Mouse (Mus musculus) megakaryocyte, embryonic 14.5 days (primary cell): ENCODE results near the gene Creg2. TPM values are rescaled to one million over a fixed set of nuclear protein-coding genes. Genes with fewer than 3 reads are reported as not detected.
A peak's percentile ranks its signal among the peaks of the same experiment; 100 is the strongest.

Experiments
- H3K27me3 ChIP-seq: replicated peaks from 2 replicates; pipeline ENCODE3; 2012; ENCODE audit warnings: inconsistent platforms
- H3K36me3 ChIP-seq: replicated peaks from 2 replicates; pipeline ENCODE3; 2012; ENCODE audit warnings: low read length, inconsistent platforms, mixed read lengths
- H3K4me1 ChIP-seq: 2 replicates; pipeline ENCODE4 v1.6.1; 2012; ENCODE audit warnings: inconsistent platforms
- H3K4me3 ChIP-seq: replicated peaks from 2 replicates; pipeline ENCODE3; 2012; ENCODE audit warnings: moderate library complexity, mild to moderate bottlenecking, inconsistent platforms
- H3K9me3 ChIP-seq: 2 replicates; pipeline ENCODE4 v1.6.1; 2012; ENCODE audit warnings: inconsistent platforms
- FLI1 ChIP-seq: IDR thresholded peaks from 2 replicates; pipeline ENCODE4 v1.6.1; 2012; ENCODE audit warnings: low read length, inconsistent platforms, mixed read lengths
- GATA1 ChIP-seq: IDR thresholded peaks from 3 replicates; pipeline ENCODE4 v1.6.1; 2012; ENCODE audit warnings: mixed read lengths, low read length, inconsistent platforms, borderline replicate concordance
- polyA plus RNA-seq: library from polyadenylated mRNA; stranded (reverse); fragments of >175 nt; gene quantifications from 2 replicates; pipeline ENCODE4 v1.2.3, GENCODE M21; 2012; ENCODE audit warnings: low replicate concordance; ENCODE audit not compliant: insufficient read depth

Gene Creg2
- polyA plus RNA-seq, 1 experiment = 0.13 TPM

- no peak overlapping the region for H3K4me3 ChIP-seq
- H3K36me3 ChIP-seq = no peaks in the 10 kb centered on the region
- peaks cover 48% of the 10 kb centered on the region for H3K27me3 ChIP-seq
- peaks cover 8% of the 10 kb centered on the region for H3K4me1 ChIP-seq
- TF ChIP-seq GATA1 (no peak), FLI1 (no peak)
- no peaks in the 10 kb centered on the region for H3K9me3 ChIP-seq
Measured at GRCm38 (mm10) chr1:39681638-39682037, 30.4 kb upstream of the Creg2 start.

DNA sequence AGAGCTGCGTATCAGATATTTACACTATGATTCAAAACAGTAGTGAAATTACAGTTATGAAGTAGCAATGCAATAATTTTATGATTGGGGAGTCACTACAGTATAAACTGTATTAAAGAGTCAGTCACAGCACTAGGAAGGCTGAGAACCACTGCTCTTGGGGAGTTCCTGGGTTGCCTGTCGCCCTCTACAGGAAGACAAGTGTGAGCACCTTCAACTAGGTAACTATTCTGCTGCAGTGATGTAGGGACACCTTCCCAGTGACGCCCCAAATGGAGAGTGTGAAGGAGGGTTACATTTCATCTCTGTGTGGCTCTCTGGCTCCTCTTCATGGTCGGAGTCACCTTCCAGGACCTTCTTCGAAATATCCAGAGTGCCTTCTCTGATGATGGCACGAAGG, 29.3 kb upstream of the Creg2 start:
- no peaks in the 10 kb centered on the region for H3K9me3 ChIP-seq
- no peak for TF ChIP-seq FLI1
- no peak for TF ChIP-seq GATA1
- peaks cover 47% of the 10 kb centered on the region for H3K27me3 ChIP-seq
- H3K4me3 ChIP-seq = no peak overlapping the region
- peaks cover 2% of the 10 kb centered on the region; the same call in 1 of the 2 replicates for H3K4me1 ChIP-seq
- no peaks in the 10 kb centered on the region for H3K36me3 ChIP-seq

GRCm38 (mm10) chr1:39678883-39679282, 27.6 kb upstream of the Creg2 start:
- no peaks in the 10 kb centered on the region for H3K4me1 ChIP-seq
- H3K9me3 ChIP-seq = peaks cover 9% of the 10 kb centered on the region
- H3K27me3 ChIP-seq = peaks cover 48% of the 10 kb centered on the region
- H3K36me3 ChIP-seq = no peaks in the 10 kb centered on the region
- TF ChIP-seq GATA1 (no peak), FLI1 (no peak)
- H3K4me3 ChIP-seq = no peak overlapping the region

- H3K27me3 ChIP-seq = peaks cover 25% of the 10 kb centered on the region
- TF ChIP-seq FLI1 (no peak), GATA1 (no peak)
- H3K4me1 ChIP-seq = no peaks in the 10 kb centered on the region
- no peak overlapping the region for H3K4me3 ChIP-seq
- H3K36me3 ChIP-seq = peaks cover under 1% of the 10 kb centered on the region
- H3K9me3 ChIP-seq = peaks cover 17% of the 10 kb centered on the region
Measured at GRCm38 (mm10) chr1:39676221-39676876, 25.1 kb upstream of the Creg2 start.

DNA sequence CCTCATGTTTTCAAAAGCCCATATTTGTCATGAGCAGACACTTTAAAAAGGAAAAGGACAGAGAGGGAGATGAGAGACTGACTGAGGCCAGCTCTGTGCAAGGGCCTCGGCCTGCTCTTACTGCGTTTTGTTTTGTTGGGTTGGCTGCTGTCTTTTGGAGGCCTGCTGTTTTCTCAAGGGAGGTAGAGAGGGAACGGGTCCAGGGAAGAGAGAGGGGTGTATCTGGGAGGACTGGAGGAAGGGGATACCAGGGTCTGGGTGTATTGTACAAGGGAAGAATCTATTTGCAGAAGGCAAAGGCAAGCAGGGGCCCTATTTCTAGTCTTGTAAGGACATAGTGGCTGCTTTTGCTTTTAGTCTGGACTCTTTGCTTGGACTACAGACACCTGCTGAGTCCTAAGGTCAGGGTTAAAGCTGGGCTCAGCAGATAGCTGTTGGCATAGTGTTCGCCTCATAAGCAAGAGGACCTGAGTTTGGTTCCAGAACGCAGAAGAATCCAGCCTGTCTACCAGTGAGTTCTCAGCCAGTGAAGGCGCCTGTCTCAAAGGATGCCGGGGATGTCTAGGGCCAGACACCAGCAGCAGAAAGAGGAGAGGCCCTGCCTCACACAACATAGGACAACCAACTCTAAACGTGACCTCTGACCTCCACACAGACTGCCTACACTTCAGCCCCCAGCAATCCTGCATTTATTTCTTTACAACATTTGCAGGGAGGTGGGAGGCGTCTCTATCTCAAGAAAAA, 21.3 kb upstream of the Creg2 start:
- peaks cover 6% of the 10 kb centered on the region for H3K36me3 ChIP-seq
- TF ChIP-seq FLI1 = no peak
- no peak for TF ChIP-seq GATA1
- H3K4me3 ChIP-seq = no peak overlapping the region
- no peaks in the 10 kb centered on the region for H3K4me1 ChIP-seq
- H3K9me3 ChIP-seq = peaks cover 24% of the 10 kb centered on the region
- peaks cover 26% of the 10 kb centered on the region for H3K27me3 ChIP-seq

DNA sequence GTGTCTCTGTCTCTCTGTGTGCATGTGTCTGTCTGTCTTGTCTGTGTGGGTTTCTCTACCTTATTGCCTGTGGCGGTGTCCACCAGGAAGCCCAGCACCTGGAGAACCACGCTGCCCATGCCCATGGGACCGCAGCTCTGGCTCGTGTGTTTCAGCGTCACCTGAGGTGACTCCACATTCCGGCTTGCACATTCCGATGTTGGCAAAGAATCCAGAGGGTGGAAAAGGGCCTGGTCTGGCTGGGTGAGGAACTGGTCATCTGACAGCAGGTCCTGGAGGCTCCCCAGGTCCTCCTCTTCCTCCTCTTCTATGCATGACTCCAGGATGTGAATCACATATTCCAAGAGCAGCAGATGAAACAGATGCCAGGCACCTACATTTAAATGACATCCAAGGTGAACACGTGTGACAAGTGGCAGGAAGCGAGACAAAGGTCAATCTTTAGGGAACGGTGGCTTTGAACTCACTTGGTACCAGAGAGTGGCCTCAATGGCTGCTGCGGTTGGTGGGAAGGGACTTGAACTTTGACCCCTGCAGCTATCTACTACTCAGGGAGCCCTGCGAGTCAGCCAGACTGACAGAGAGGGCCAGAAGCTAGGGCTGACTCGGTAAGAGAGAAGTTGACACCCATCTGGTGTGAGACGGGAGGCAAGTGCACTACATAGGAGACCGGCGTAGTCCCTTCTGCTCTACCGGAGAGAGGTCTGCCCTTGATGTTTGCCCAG, 19.1 kb upstream of the Creg2 start:
- H3K27me3 ChIP-seq = peaks cover 31% of the 10 kb centered on the region
- H3K36me3 ChIP-seq = peaks cover 6% of the 10 kb centered on the region
- peaks cover 24% of the 10 kb centered on the region for H3K9me3 ChIP-seq
- no peaks in the 10 kb centered on the region for H3K4me1 ChIP-seq
- no peak for TF ChIP-seq GATA1
- TF ChIP-seq FLI1 = no peak
- peak overlapping the region; percentile 71 for H3K4me3 ChIP-seq

DNA sequence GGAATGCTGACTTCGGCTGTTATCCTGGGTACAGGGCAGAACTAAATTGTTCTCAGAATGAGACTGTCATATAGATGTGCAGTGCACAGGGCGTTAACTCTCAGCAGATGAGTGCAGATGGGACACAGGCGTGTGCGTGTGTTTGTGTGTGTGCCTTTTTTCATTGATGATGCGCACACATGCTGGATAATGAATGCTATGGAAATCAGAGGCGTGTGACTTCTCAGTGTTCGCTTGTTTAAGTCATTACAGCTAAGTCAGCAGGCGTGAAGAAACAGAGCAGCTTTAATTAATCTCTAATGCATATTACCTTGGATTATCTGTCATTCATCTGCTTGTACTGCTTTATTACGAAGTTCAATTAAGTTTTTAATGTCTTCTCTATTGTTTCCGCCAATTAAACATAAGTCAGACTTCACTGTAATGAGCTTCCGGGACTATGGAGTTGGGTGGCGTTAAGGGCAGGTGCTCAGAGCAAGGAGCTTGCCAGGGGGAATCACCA, 15.5 kb upstream of the Creg2 start:
- H3K9me3 ChIP-seq = peaks cover 10% of the 10 kb centered on the region
- TF ChIP-seq FLI1 (no peak), GATA1 (no peak)

DNA sequence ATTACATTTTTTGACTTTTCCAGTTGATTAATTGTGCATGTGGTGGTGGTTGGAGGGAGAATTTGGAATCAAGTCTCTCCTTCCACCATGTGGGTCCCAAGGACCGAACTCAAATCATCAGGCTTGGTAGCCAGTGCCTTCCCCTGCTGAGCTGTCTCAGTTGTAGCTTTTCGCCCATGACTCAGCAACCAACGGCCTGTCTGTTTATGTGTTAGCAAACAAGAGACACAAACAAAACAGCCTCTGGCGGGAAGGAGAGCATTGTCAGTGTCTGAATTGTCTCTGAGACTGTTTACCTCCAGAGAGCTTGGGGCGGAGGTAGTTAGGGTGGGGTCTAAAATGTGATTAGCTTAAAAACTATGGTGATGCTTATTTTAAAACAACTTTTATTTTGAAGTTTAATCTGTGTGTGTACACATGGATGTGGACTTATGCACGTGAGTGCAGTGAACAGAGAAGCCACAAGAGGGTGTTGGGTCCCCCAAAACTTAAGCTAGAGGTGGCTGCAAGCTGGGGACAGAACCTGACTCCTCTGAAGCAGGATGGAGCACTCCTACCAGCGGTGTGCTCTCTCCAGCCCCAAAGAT, 12.9 kb upstream of the Creg2 start:
- Histone ChIP-seq H3K36me3 (no peaks in the 10 kb centered on the region), H3K27me3 (peaks cover 26% of the 10 kb centered on the region), H3K4me1 (no peaks in the 10 kb centered on the region), H3K4me3 (no peak overlapping the region), H3K9me3 (peaks cover 6% of the 10 kb centered on the region)
- TF ChIP-seq FLI1 (no peak), GATA1 (no peak)

More for the DNA sequence above, 15.5 kb upstream of the Creg2 start:
- Histone ChIP-seq H3K4me3 (no peak overlapping the region), H3K36me3 (peaks cover 6% of the 10 kb centered on the region), H3K27me3 (peaks cover 35% of the 10 kb centered on the region), H3K4me1 (no peaks in the 10 kb centered on the region)

- Histone ChIP-seq H3K4me3 (no peak overlapping the region), H3K4me1 (no peaks in the 10 kb centered on the region), H3K9me3 (peaks cover 6% of the 10 kb centered on the region), H3K27me3 (peaks cover 20% of the 10 kb centered on the region), H3K36me3 (no peaks in the 10 kb centered on the region)
- TF ChIP-seq GATA1 (no peak), FLI1 (no peak)
Measured at GRCm38 (mm10) chr1:39663050-39663449, 11.8 kb upstream of the Creg2 start.
